Mouse (Mus musculus): ENCODE results near the gene Ush1c. TPM values are rescaled to one million over a fixed set of nuclear protein-coding genes. Genes with fewer than 3 reads are reported as not detected.

Ush1c gene
- under 1 TPM in 1 of 2 experiments, not detected in 1; 0.74 TPM for total RNA-seq (2021)
- long read RNA-seq, experiment 1: 0 reads
- long read RNA-seq, experiment 2: 0 reads

DNA sequence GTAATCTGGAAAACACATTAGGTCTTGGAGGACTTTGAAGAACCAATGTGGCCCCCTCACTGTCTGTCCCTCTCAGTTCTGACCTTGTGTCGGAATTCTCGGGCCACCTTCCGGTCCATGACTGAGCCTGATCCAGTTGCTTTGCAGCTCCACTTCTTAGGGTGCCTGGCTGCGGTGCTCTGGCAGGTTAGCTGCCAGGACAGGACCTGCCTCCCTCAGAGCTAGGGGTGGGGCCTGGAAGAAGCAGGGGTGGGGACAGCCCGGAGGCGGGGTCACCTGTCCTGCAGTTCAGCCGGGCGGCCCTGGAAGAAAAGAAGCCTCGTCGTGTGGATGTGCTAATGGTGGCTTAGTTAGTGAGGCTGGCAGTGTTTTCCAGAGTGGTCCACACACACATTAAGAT, at the start of gene Ush1c:
Gene Ush1c (minus strand): TSS at position 158 of the 400 bp plus-strand sequence.
- no peak for DNase-seq (ENCODE audit: low spot score in 2 of 2)
- intact Hi-C loops (cut with DNase I): no loop called here

GRCm38 (mm10) chr7:46287051-46287450, 48.7 kb upstream of the Ush1c start:
- intact Hi-C loops (cut with DNase I): no loop called here
- no peak for DNase-seq (ENCODE audit: low spot score in 2 of 2)

- DNase-seq (ENCODE audit: low spot score in 2 of 2): no peak
- intact Hi-C loops (cut with DNase I): no loop called here
Observed at GRCm38 (mm10) chr7:46286391-46286790, 48.1 kb upstream of the Ush1c start.

DNA sequence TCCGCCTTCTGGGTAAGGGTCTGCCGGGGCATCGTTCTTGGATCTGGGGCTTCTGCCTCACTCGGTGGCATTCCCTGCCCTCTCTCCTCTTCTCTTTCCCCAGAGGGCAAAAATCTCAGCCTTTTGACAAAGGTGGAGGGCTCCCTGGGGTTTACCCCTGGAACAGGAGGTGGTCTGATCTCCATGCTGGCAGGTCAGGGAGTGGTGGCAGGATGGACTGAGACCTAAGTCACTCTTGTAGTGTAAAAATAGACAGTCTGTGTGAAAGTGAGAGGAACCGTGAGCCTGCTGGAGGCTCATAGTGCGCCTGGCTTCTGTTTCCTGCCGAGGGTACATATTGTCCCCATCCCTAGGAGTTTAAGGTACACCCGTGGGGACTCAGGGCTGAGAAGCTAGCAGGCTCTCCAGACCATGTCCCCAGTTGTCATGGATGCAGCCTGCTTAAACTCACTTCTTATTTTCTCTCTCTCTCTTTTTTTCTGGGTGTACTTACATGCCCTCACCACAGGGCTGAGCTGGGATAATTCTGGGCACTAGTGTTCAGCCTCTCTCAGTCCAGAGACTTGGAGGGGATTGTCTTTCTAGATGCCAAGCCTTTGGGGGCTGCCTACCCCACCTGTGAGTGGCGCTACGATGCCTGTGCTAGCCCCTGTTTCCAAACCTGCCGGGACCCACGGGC, 47.0 kb upstream of the Ush1c start:
- DNase-seq (ENCODE audit: low spot score in 2 of 2): peak in 1 of 2 experiments; percentile 53
- intact Hi-C loops (cut with DNase I): no loop called here

- intact Hi-C loops (cut with DNase I): no loop called here
- no peak for DNase-seq (ENCODE audit: low spot score in 2 of 2)
Observed at GRCm38 (mm10) chr7:46283681-46284080, 45.4 kb upstream of the Ush1c start.

- DNase-seq (ENCODE audit: low spot score in 2 of 2): no peak
- intact Hi-C loops (cut with DNase I): no loop called here
Observed at GRCm38 (mm10) chr7:46282276-46282675, 44.0 kb upstream of the Ush1c start.

- intact Hi-C loops (cut with DNase I): loop anchor here (2.0 kb wide), 2 partner anchors 98 to 326 kb away; no protein-coding TSS in a partner anchor
- DNase-seq (ENCODE audit: low spot score in 2 of 2): no peak
Observed at GRCm38 (mm10) chr7:46280896-46281295, 42.6 kb upstream of the Ush1c start.

DNA sequence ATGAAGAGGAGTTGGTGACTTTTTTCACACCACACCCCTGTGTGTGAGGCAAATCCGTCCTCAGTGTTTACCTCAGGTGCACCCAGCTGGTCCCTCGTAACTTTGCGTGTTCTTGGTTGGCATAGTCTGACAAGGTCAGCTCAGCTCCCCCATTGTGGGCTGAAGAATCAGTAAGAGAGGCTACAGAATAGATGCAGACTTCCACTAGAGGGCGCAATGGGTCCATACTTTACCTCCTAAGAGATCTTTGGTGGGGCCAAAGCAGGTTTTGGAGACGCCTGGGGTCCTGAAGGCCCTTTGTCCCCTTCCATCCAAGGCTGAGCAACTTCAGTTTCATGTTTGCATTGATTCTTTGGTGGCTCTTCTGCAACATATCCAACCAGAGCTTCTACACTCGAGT, 41.6 kb upstream of the Ush1c start:
- peak; percentile 67 to 80 for DNase-seq (ENCODE audit: low spot score in 2 of 2)
- intact Hi-C loops (cut with DNase I): loop anchor here (2.0 kb wide), 2 partner anchors 99 to 327 kb away; no protein-coding TSS in a partner anchor

GRCm38 (mm10) chr7:46276156-46276555, 37.9 kb upstream of the Ush1c start:
- DNase-seq (ENCODE audit: low spot score in 2 of 2): no peak
- intact Hi-C loops (cut with DNase I): no loop called here

DNA sequence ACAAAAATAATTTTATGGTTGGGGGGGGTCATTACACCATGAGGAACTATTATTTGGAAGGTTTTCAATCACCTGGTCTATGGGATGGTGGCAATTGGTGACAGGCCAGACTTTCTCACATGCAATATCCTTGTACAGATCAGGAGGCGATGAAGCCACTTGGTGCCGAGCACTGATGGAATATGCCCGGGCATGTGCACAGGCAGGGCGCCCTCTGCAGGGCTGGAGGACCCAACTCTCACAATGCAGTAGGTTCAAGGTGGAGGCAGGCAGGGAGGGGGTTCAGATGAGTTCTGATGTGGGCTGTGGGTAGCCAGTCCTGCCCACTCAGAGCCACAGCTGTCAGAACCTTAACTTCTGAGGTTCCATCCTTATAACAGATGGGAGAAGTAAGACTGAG, 13.5 kb upstream of the Ush1c start:
- intact Hi-C loops (cut with DNase I): no loop called here

DNA sequence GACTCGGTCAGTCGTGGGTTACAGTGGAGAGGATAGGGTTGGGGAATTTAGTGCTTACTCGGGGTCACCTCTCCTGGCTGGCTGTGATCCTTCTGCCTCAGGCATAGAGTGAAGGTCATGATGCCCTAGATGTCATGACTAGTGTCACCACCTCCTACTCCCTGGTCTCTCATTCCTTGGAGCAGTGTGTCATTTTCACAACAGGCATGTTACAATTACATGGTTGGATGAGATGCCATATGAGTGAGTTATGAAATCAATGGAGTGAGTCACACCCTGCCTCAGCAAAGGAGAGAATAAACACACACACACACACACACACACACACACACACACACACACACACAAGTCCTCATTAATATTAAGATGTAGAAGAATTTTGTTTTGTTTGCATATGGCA, 9.3 kb upstream of the Ush1c start:
- intact Hi-C loops (cut with DNase I): no loop called here
- no peak for DNase-seq (ENCODE audit: low spot score in 2 of 2)

More for the DNA sequence above, 13.5 kb upstream of the Ush1c start:
- no peak for DNase-seq (ENCODE audit: low spot score in 2 of 2)

DNA sequence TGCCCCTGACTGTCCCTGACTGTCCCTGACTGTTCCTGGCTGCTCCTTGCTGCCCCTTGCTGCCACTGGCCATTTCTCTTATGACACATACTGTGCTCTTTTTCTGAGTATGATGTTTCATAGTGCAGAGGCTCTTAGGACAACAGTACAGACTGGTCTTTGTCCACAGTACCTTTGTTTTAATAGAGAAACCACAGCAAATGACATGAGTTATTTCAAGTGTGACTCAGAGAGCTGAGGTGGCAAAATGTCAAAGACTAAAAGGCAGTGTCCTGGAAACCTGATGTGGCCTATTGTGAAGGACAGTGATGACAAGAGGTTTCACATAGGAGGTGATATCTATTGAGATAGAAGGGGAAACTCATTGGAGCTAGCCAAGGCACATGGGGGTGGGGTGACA, 8.6 kb upstream of the Ush1c start:
- intact Hi-C loops (cut with DNase I): no loop called here
- DNase-seq (ENCODE audit: low spot score in 2 of 2): no peak

GRCm38 (mm10) chr7:46240696-46241095, 2.4 kb upstream of the Ush1c start, which contains the start of gene Otog:
Otog (plus strand) TSS chr7:46240987.
- DNase-seq (ENCODE audit: low spot score in 2 of 2): no peak
- intact Hi-C loops (cut with DNase I): no loop called here

DNA sequence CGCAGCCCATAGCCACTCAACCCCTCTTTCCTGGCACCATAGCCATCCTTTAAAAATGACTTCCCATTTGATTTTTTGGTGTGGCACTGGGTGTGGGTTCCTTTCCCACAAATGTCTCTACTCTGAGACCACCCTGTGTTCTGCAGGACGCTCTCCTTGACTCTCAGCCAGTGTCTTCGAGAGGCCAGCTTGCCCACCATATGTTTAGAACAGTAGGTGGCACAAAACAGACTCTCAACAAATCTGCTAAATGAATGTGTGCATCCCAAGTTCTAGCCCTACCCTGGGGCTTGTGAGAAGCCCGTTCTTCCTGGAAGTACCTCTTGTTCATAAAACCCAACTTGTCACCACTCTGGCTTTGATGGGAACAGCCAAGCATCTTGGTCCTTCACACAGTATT, 1.8 kb upstream of the Ush1c start:
- intact Hi-C loops (cut with DNase I): no loop called here
- no peak for DNase-seq (ENCODE audit: low spot score in 2 of 2)

GRCm38 (mm10) chr7:46237192-46237591, 1.1 kb downstream of the Ush1c start:
- intact Hi-C loops (cut with DNase I): no loop called here
- DNase-seq (ENCODE audit: low spot score in 2 of 2): no peak

DNA sequence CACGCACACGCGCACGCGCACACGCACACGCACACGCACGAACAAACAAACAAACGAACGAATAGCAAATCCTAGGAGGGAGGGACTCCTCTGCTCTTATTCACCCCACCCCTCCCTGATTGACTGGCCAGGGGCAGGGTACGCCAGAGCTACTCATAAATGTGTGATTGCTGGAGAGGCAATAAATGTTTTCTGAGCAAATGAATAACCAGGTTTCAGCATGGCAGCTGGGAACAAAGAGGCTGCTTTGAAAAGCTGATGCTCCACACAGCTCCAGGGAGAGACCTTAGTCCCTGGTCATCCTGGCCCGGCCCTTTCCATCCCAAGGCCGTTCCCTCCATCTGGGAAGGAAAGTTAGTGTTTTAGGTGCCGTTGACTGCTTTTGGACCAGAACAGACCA, 1.9 kb downstream of the Ush1c start:
- DNase-seq (ENCODE audit: low spot score in 2 of 2): no peak
- intact Hi-C loops (cut with DNase I): no loop called here

DNA sequence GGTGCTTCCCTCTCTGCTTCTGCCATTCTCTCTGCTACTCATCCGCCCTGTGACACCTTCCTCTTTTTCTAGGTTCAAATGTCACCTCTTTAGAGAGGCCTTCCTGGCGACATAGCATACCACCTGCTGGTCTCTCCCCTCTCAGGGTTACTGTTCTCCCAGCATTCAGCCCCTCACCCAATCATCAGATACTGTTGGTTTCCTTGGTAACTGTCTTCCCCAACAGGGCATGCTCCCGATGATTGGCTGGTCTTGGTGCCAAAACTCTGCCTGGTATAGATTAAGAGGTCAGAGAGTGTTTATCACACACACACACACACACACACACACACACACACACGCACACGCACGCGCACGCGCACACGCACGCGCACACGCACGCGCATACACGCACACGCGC, 2.4 kb downstream of the Ush1c start:
- no peak for DNase-seq (ENCODE audit: low spot score in 2 of 2)
- intact Hi-C loops (cut with DNase I): no loop called here

- peak; percentile 21 to 47 for DNase-seq (ENCODE audit: low spot score in 2 of 2)
- intact Hi-C loops (cut with DNase I): loop anchor here (2.0 kb wide), 1 partner anchor 130 kb away; no protein-coding TSS in a partner anchor
Observed at GRCm38 (mm10) chr7:46226936-46227335, 11.4 kb downstream of the Ush1c start.

GRCm38 (mm10) chr7:46226253-46226652, 12.1 kb downstream of the Ush1c start:
- intact Hi-C loops (cut with DNase I): loop anchor here (2.0 kb wide), 1 partner anchor 129 kb away; no protein-coding TSS in a partner anchor
- peak; percentile 44 to 66 for DNase-seq (ENCODE audit: low spot score in 2 of 2)

DNA sequence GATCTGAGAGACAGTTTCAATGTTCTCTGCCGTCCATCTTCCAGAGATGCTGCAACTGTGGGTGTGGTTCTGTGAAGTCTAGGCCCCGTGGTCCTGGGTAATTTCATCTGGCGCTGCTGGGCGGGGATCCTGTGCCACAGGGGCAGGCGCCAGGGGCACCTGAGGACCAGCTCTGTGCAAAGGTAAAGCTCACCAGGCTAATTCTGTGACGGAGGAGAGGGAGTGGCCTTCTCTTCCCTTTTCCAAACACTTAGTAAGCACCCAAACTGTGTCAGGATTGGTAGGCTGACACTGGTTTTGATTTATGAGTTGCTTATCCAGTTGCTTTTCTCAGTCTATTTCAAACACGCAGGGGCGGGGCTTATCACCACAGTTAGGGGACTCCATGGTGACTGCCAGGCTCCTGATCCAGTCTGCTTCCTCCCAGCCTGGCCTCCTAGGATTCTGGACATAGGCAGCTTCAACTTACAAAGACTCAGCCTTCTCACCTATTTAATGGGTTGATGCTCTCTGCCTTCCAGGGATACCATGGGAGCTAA, 17.6 kb downstream of the Ush1c start:
- intact Hi-C loops (cut with DNase I): no loop called here
- DNase-seq (ENCODE audit: low spot score in 2 of 2): no peak

DNA sequence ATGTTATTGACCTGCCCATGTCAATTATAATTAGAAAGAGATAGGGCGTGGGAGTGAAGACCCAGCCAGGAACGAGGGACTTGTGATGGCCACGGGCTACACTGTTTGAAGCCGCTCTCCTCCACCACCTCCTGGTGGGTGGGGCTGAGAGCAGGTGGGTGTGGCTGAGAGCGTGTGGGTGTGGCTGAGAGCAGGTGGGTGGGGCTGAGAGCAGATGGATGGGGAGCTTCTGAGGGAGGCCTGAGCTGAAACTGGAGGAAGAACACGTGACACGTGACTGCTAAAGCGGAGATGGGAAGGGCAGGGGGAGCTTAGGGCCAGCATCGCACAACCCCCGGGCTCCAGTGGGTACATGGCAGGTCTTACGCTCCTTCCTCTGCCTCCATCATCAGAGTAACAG, 19.9 kb downstream of the Ush1c start:
- intact Hi-C loops (cut with DNase I): no loop called here
- no peak for DNase-seq (ENCODE audit: low spot score in 2 of 2)
